Mouse (Mus musculus): Measurements from ENCODE around the gene Zfp119b. TPM values are rescaled to one million over a fixed set of nuclear protein-coding genes. Genes with fewer than 3 reads are reported as not detected.

Zfp119b gene
- total RNA-seq, 1 experiment from 2014 or later = 4.6 TPM

Other genes with a start within 250 kb of the Zfp119b start
- 8.2 and 12.5 TPM in 2 replicates for gene Pot1b, start 236.9 kb downstream of the Zfp119b start, total RNA-seq (2021)
- 0.33 TPM in 1 of 2 replicates, not detected in the other for gene Adgre4, start 199.5 kb downstream of the Zfp119b start, total RNA-seq (2021)
- 8.8 TPM in 2 replicates for gene Zfp119a, start 70.6 kb downstream of the Zfp119b start, total RNA-seq (2021)
- gene Zfp959, start 57.4 kb downstream of the Zfp119b start, total RNA-seq (2021) = 5.7 and 5.9 TPM in 2 replicates
- 0.27 and 0.81 TPM in 2 replicates for gene Ebi3, start 3.1 kb upstream of the Zfp119b start, total RNA-seq (2021)
- gene Yju2, start 9.6 kb upstream of the Zfp119b start, total RNA-seq (2021) = 21.2 and 27.5 TPM in 2 replicates
- gene Shd, start 21.0 kb upstream of the Zfp119b start, total RNA-seq (2021) = 1.4 and 2.2 TPM in 2 replicates
- 1.5 and 2.2 TPM in 2 replicates for gene Fsd1, start 37.0 kb upstream of the Zfp119b start, total RNA-seq (2021)
- 7.7 and 8.3 TPM in 2 replicates for gene Stap2, start 56.1 kb upstream of the Zfp119b start, total RNA-seq (2021)
- 119 and 129 TPM in 2 replicates for gene Mpnd, start 56.2 kb upstream of the Zfp119b start, total RNA-seq (2021)
- 51.5 and 57.1 TPM in 2 replicates for gene Sh3gl1, start 87.1 kb upstream of the Zfp119b start, total RNA-seq (2021)
- 8.2 and 9.8 TPM in 2 replicates for gene Chaf1a, start 90.9 kb upstream of the Zfp119b start, total RNA-seq (2021)
- 81.2 and 96.8 TPM in 2 replicates for gene Ubxn6, start 125.5 kb upstream of the Zfp119b start, total RNA-seq (2021)
- gene Hdgfl2, start 130.1 kb upstream of the Zfp119b start, total RNA-seq (2021) = 72.5 and 83.1 TPM in 2 replicates
- gene Plin4, start 160.3 kb upstream of the Zfp119b start, total RNA-seq (2021) = 71.4 and 76.3 TPM in 2 replicates
- 55.3 and 57.4 TPM in 2 replicates for gene Plin5, start 168.1 kb upstream of the Zfp119b start, total RNA-seq (2021)
- 15.1 TPM in 2 replicates for gene Lrg1, start 172.5 kb upstream of the Zfp119b start, total RNA-seq (2021)
- 6.9 and 10.4 TPM in 2 replicates for gene Sema6b, start 190.8 kb upstream of the Zfp119b start, total RNA-seq (2021)
- 6.2 and 7.7 TPM in 2 replicates for gene Tnfaip8l1, start 213.0 kb upstream of the Zfp119b start, total RNA-seq (2021)
- gene Mydgf, start 234.4 kb upstream of the Zfp119b start, total RNA-seq (2021) = 60.4 TPM in 2 replicates